22 mouse cellular contexts compared by ENCODE assay signal in genomic region chr4:154492268-154492667, GRCm38 (mm10).
DNase-seq lines count a peak whose midpoint lies in the region; ATAC-seq lines count a peak whose summit lies in the region.
"Had no signal": no experiment of that assay in that cellular context is flagged by ENCODE, and none has a peak within 500 bp of the region (broad histone marks: within the 10 kb centered on the region; RNA-seq: fewer than 3 reads in every experiment).

No protein-coding gene starts in this region.

- DNase-seq in forebrain, embryonic 14.5 days (ENCODE audit: low spot score): no peak
- DNase-seq in hindbrain, embryonic 11.5 days (ENCODE audit: low spot score): no peak
- DNase-seq in thymus, postnatal 36 days: no peak
- no peak for DNase-seq in left cerebral cortex, postnatal 10 days (ENCODE audit: extremely low spot score in 1 of 2, low spot score in 2 of 2)
- DNase-seq: adrenal gland, postnatal 14 days; cerebellum, adult 9-11 months; gastrocnemius, postnatal 36 days; kidney, adult 18-20 months; right cerebral cortex, postnatal 14 days; thymus, adult 18-20 months had no signal

- no peak for ATAC-seq in forebrain, embryonic 14.5 days
- ATAC-seq in forebrain, embryonic 15.5 days (replicated peaks): no peak
- no peak for ATAC-seq in hindbrain, embryonic 13.5 days (ENCODE audit: low FRiP score)
- ATAC-seq in hindbrain, embryonic 11.5 days (ENCODE audit: low FRiP score): no peak
- ATAC-seq in intestine, embryonic 16.5 days: peak; percentile 55
- ATAC-seq in neural tube, embryonic 15.5 days (ENCODE audit: low FRiP score): no peak
- ATAC-seq: lung, postnatal 0 days had no signal

- H3K4me2 ChIP-seq in forebrain, embryonic 14.5 days (ENCODE audit: low read length): peak overlapping the region; percentile 24; the same call in 1 of the 2 replicates
- H3K4me2 ChIP-seq in forebrain, embryonic 15.5 days (replicated peaks): no peak overlapping the region
- H3K4me2 ChIP-seq in hindbrain, embryonic 13.5 days: 0 out of 2 replicates have a peak overlapping the region, but pooled peaks have one; percentile 6
- no peak overlapping the region for H3K4me2 ChIP-seq in hindbrain, embryonic 11.5 days (replicated peaks; ENCODE audit: low read depth, low read length)
- peak overlapping the region; percentile 19; the same call in 1 of the 2 replicates for H3K4me2 ChIP-seq in intestine, embryonic 16.5 days (ENCODE audit: low read depth, low read length)
- 0 out of 2 replicates have a peak overlapping the region, but pooled peaks have one; percentile 25 for H3K4me2 ChIP-seq in neural tube, embryonic 15.5 days
- H3K4me2 ChIP-seq: hindbrain, embryonic 15.5 days; limb, embryonic 15.5 days; liver, embryonic 15.5 days; midbrain, embryonic 12.5 days; stomach, embryonic 15.5 days had no signal

- no peaks in the 10 kb centered on the region for H3K9me3 ChIP-seq in forebrain, embryonic 14.5 days (replicated peaks; ENCODE audit: control insufficient read depth, low read length)
- H3K9me3 ChIP-seq in forebrain, embryonic 15.5 days: no peaks in the 10 kb centered on the region
- H3K9me3 ChIP-seq in hindbrain, embryonic 13.5 days: no peaks in the 10 kb centered on the region
- H3K9me3 ChIP-seq in hindbrain, embryonic 11.5 days (ENCODE audit: control insufficient read depth, low read length): no peaks in the 10 kb centered on the region
- H3K9me3 ChIP-seq in intestine, embryonic 16.5 days (ENCODE audit: control insufficient read depth, low read length): no peaks in the 10 kb centered on the region
- H3K9me3 ChIP-seq in neural tube, embryonic 15.5 days (replicated peaks): no peaks in the 10 kb centered on the region
- H3K9me3 ChIP-seq: embryonic facial prominence, embryonic 13.5 days; hindbrain, embryonic 15.5 days; limb, embryonic 15.5 days; liver, embryonic 15.5 days; midbrain, embryonic 12.5 days; stomach, embryonic 15.5 days had no signal

- no peaks in the 10 kb centered on the region for H3K36me3 ChIP-seq in forebrain, embryonic 14.5 days (ENCODE audit: control insufficient read depth, insufficient read depth, low read length)
- H3K36me3 ChIP-seq in forebrain, embryonic 15.5 days: no peaks in the 10 kb centered on the region
- no peaks in the 10 kb centered on the region for H3K36me3 ChIP-seq in hindbrain, embryonic 13.5 days
- H3K36me3 ChIP-seq in hindbrain, embryonic 11.5 days (ENCODE audit: control insufficient read depth, insufficient read depth, low read length): no peaks in the 10 kb centered on the region
- H3K36me3 ChIP-seq in intestine, embryonic 16.5 days (ENCODE audit: control insufficient read depth, insufficient read depth, low read length): no peaks in the 10 kb centered on the region
- H3K36me3 ChIP-seq in neural tube, embryonic 15.5 days: no peaks in the 10 kb centered on the region
- H3K36me3 ChIP-seq: embryonic facial prominence, embryonic 13.5 days; G1E; hindbrain, embryonic 15.5 days; limb, embryonic 15.5 days; liver, embryonic 15.5 days; midbrain, embryonic 12.5 days; stomach, embryonic 15.5 days had no signal

- intact Hi-C loops in left cerebral cortex, postnatal 10 days (cut with DNase I): loop anchor here (10.0 kb wide), 1 partner anchor 143 kb away; the partner anchor contains the start of gene Prdm16

- WGBS in forebrain, embryonic 14.5 days: 51% methylated on average over 7 of the region's 7 CpGs
- WGBS in forebrain, embryonic 15.5 days: 47% methylated on average over 7 of the region's 7 CpGs
- WGBS in hindbrain, embryonic 13.5 days: 66% methylated on average over 7 of the region's 7 CpGs
- 61% methylated on average over 7 of the region's 7 CpGs for WGBS in hindbrain, embryonic 11.5 days
- WGBS in intestine, embryonic 16.5 days: 60% methylated on average over 7 of the region's 7 CpGs
- 75% methylated on average over 7 of the region's 7 CpGs for WGBS in neural tube, embryonic 15.5 days

- H3K4me3 ChIP-seq in forebrain, embryonic 14.5 days (ENCODE audit: low read depth, low read length): no peak overlapping the region
- no peak overlapping the region for H3K4me3 ChIP-seq in forebrain, embryonic 15.5 days
- no peak overlapping the region for H3K4me3 ChIP-seq in hindbrain, embryonic 13.5 days
- no peak overlapping the region for H3K4me3 ChIP-seq in hindbrain, embryonic 11.5 days (ENCODE audit: low read depth, low read length)
- 0 out of 2 replicates have a peak overlapping the region, but pooled peaks have one; percentile 9 for H3K4me3 ChIP-seq in intestine, embryonic 16.5 days (ENCODE audit: low read length)
- no peak overlapping the region for H3K4me3 ChIP-seq in neural tube, embryonic 15.5 days (replicated peaks)
- H3K4me3 ChIP-seq: embryonic facial prominence, embryonic 13.5 days; hindbrain, embryonic 15.5 days; limb, embryonic 15.5 days; liver, embryonic 15.5 days; midbrain, embryonic 12.5 days; stomach, embryonic 15.5 days had no signal

- H3K4me1 ChIP-seq in forebrain, embryonic 14.5 days (ENCODE audit: control insufficient read depth, insufficient read depth, low read length): peaks cover 26% of the 10 kb centered on the region
- peaks cover 44% of the 10 kb centered on the region for H3K4me1 ChIP-seq in forebrain, embryonic 15.5 days
- peaks cover 51% of the 10 kb centered on the region for H3K4me1 ChIP-seq in hindbrain, embryonic 13.5 days (replicated peaks)
- H3K4me1 ChIP-seq in hindbrain, embryonic 11.5 days (replicated peaks; ENCODE audit: control insufficient read depth, insufficient read depth, low read length): peaks cover 7% of the 10 kb centered on the region
- H3K4me1 ChIP-seq in intestine, embryonic 16.5 days (ENCODE audit: control insufficient read depth, insufficient read depth, low read length): peaks cover 63% of the 10 kb centered on the region
- H3K4me1 ChIP-seq in neural tube, embryonic 15.5 days: peaks cover 40% of the 10 kb centered on the region

- peaks cover 20% of the 10 kb centered on the region for H3K27me3 ChIP-seq in forebrain, embryonic 14.5 days (replicated peaks; ENCODE audit: control insufficient read depth, insufficient read depth, low read length)
- H3K27me3 ChIP-seq in forebrain, embryonic 15.5 days: peaks cover 7% of the 10 kb centered on the region; the same call in 1 of the 2 replicates
- peaks cover 86% of the 10 kb centered on the region for H3K27me3 ChIP-seq in hindbrain, embryonic 13.5 days
- peaks cover 30% of the 10 kb centered on the region for H3K27me3 ChIP-seq in hindbrain, embryonic 11.5 days (ENCODE audit: control insufficient read depth, insufficient read depth, low read length)
- no peaks in the 10 kb centered on the region for H3K27me3 ChIP-seq in intestine, embryonic 16.5 days (replicated peaks; ENCODE audit: control insufficient read depth, insufficient read depth, low read length)
- H3K27me3 ChIP-seq in neural tube, embryonic 15.5 days (replicated peaks): peaks cover 68% of the 10 kb centered on the region
- H3K27me3 ChIP-seq: liver, embryonic 15.5 days; stomach, embryonic 15.5 days had no signal

- peak overlapping the region; percentile 38; the same call in 1 of the 2 replicates for H3K9ac ChIP-seq in forebrain, embryonic 14.5 days (ENCODE audit: low read length)
- no peak overlapping the region for H3K9ac ChIP-seq in forebrain, embryonic 15.5 days (replicated peaks)
- no peak overlapping the region for H3K9ac ChIP-seq in hindbrain, embryonic 13.5 days
- H3K9ac ChIP-seq in hindbrain, embryonic 11.5 days (ENCODE audit: low read depth, low read length): no peak overlapping the region
- peak overlapping the region; percentile 53 for H3K9ac ChIP-seq in intestine, embryonic 16.5 days (ENCODE audit: low read depth, low read length)
- no peak overlapping the region for H3K9ac ChIP-seq in neural tube, embryonic 15.5 days (replicated peaks)
- H3K9ac ChIP-seq: embryonic facial prominence, embryonic 13.5 days; hindbrain, embryonic 15.5 days; limb, embryonic 15.5 days; liver, embryonic 15.5 days; midbrain, embryonic 12.5 days; stomach, embryonic 15.5 days had no signal

- no peak overlapping the region for H3K27ac ChIP-seq in forebrain, embryonic 14.5 days (ENCODE audit: low read depth, low read length)
- H3K27ac ChIP-seq in forebrain, embryonic 15.5 days (replicated peaks): no peak overlapping the region
- no peak overlapping the region for H3K27ac ChIP-seq in hindbrain, embryonic 13.5 days
- no peak overlapping the region for H3K27ac ChIP-seq in hindbrain, embryonic 11.5 days (ENCODE audit: low read depth, low read length)
- H3K27ac ChIP-seq in intestine, embryonic 16.5 days (ENCODE audit: low read length): peak overlapping the region; percentile 93
- H3K27ac ChIP-seq in neural tube, embryonic 15.5 days (replicated peaks): no peak overlapping the region
- H3K27ac ChIP-seq: embryonic facial prominence, embryonic 13.5 days; hindbrain, embryonic 15.5 days; liver, embryonic 15.5 days; midbrain, embryonic 12.5 days; stomach, embryonic 15.5 days had no signal

Comparison
In these comparisons a context has a peak if more than half of its experiments do, and no peak if none do; other contexts are left out.
1. H3K4me2 ChIP-seq: peak in forebrain, embryonic 14.5 days (single experiment), hindbrain, embryonic 13.5 days (single experiment), intestine, embryonic 16.5 days (single experiment) and neural tube, embryonic 15.5 days (single experiment); none in forebrain, embryonic 15.5 days (single experiment) and hindbrain, embryonic 11.5 days (single experiment).
2. H3K9ac ChIP-seq: peak in forebrain, embryonic 14.5 days (single experiment) and intestine, embryonic 16.5 days (single experiment); none in forebrain, embryonic 15.5 days (single experiment), hindbrain, embryonic 13.5 days (single experiment), hindbrain, embryonic 11.5 days (single experiment) and neural tube, embryonic 15.5 days (single experiment).